Mouse (Mus musculus) kidney, embryonic 14.5 days (tissue): ENCODE data around the gene Serpinb9c. TPM values are rescaled to one million over a fixed set of nuclear protein-coding genes. Genes with fewer than 3 reads are reported as not detected.

Experiments used
- polyA plus RNA-seq: library from polyadenylated mRNA; unstranded; fragments of >200 nt; fragmentation: Nextera tagmentation; extraction: Ambion mirVana; gene quantifications from 2 replicates; pipeline ENCODE4 v1.2.1, GENCODE M21; 2014

The Serpinb9c gene
- polyA plus RNA-seq, 1 experiment from 2014 or later = not detected

Other genes with a start within 250 kb of the Serpinb9c start
- gene Serpinb6b, start 194.5 kb downstream of the Serpinb9c start, polyA plus RNA-seq = 1.9 and 2.2 TPM in 2 replicates
- 6.9 and 7.9 TPM in 2 replicates for gene Serpinb9, start 156.5 kb downstream of the Serpinb9c start, polyA plus RNA-seq
- gene Serpinb9b, start 132.3 kb downstream of the Serpinb9c start, polyA plus RNA-seq = not detected in 2 replicates
- not detected in 2 replicates for gene Serpinb1b, start 81.2 kb downstream of the Serpinb9c start, polyA plus RNA-seq
- not detected in 2 replicates for gene Serpinb9d, start 33.2 kb upstream of the Serpinb9c start, polyA plus RNA-seq
- gene Serpinb9e, start 89.9 kb upstream of the Serpinb9c start, polyA plus RNA-seq = not detected in 2 replicates
- not detected in 2 replicates for gene Serpinb9f, start 164.3 kb upstream of the Serpinb9c start, polyA plus RNA-seq
- gene Gm11397, start 236.0 kb upstream of the Serpinb9c start, polyA plus RNA-seq = not detected in 2 replicates